Mouse (Mus musculus): Measurements from ENCODE around the gene Pcx.

DNA sequence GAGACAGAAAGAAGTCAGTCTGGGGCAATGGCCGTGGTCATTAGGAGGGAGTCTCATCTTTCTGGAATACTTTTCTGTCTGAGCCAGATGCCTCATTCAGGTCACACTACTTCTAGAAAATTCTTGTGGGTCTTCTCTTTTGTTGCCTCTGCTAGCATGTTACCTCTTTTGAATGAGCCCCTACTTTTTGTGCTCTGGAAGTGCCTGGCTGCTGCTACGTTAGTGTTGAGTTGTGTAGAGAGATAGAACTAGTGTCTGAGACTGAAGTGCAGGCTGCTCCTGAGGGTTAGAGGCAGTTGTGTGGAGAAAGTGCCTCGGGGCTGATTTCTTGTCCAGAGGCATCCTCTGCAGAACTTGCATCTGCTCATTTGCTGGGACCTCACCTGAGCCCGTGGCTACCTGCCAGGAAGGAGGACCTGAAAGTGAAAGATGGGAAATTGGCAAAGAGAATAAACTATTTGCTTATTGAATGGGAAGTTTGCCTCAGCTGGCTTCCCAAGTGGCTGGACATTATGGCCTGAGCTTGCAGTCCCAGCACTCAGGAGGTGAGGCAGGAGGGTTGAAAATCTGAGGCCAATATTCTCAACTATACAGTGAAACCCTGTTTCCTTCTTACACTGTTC, 3.1 kb downstream of the Pcx start:
- TF ChIP-seq CTCF (conservative IDR thresholded peaks at IDR 0.05; ENCODE audit: insufficient read depth, insufficient read length, low read depth, low read length): no peak
- no peak for TF ChIP-seq POLR2A (IDR thresholded peaks at IDR 0.05; ENCODE audit: low read depth, low read length)

All from kidney, adult 2 months (tissue).